Mouse (Mus musculus) liver, embryonic 12.5 days (tissue): ENCODE measurements around the gene Gm10392. TPM values are rescaled to one million over a fixed set of nuclear protein-coding genes. Genes with fewer than 3 reads are reported as not detected.

Source experiments
- polyA plus RNA-seq: library from polyadenylated mRNA; unstranded; fragments of >200 nt; fragmentation: Nextera tagmentation; extraction: Ambion mirVana; gene quantifications from 2 replicates; pipeline ENCODE4 v1.2.1, GENCODE M21; 2016

Gene Gm10392
- polyA plus RNA-seq, 1 experiment from 2014 or later = 0.19 TPM

Other genes with a start within 250 kb of the Gm10392 start
- not detected in 2 replicates for gene Coro6, start 56.8 kb downstream of the Gm10392 start, polyA plus RNA-seq
- 2.1 and 2.5 TPM in 2 replicates for gene Ankrd13b, start 29.5 kb downstream of the Gm10392 start, polyA plus RNA-seq
- gene Git1, start 25.6 kb downstream of the Gm10392 start, polyA plus RNA-seq = 3.1 and 3.2 TPM in 2 replicates
- 3.0 and 3.6 TPM in 2 replicates for gene Abhd15, start 4.1 kb downstream of the Gm10392 start, polyA plus RNA-seq
- gene Trp53i13, start 3.2 kb downstream of the Gm10392 start, polyA plus RNA-seq = 9.3 and 11.1 TPM in 2 replicates
- 6.1 and 6.7 TPM in 2 replicates for gene Taok1, start 88.6 kb upstream of the Gm10392 start, polyA plus RNA-seq
- 2.7 and 3.2 TPM in 2 replicates for gene Nufip2, start 167.0 kb upstream of the Gm10392 start, polyA plus RNA-seq
- gene Cryba1, start 206.1 kb upstream of the Gm10392 start, polyA plus RNA-seq = not detected in 2 replicates
- 28.8 and 30.3 TPM in 2 replicates for gene Myo18a, start 244.0 kb upstream of the Gm10392 start, polyA plus RNA-seq